Mouse (Mus musculus): ENCODE measurements around the gene Cmss1.

The Cmss1 gene

DNA sequence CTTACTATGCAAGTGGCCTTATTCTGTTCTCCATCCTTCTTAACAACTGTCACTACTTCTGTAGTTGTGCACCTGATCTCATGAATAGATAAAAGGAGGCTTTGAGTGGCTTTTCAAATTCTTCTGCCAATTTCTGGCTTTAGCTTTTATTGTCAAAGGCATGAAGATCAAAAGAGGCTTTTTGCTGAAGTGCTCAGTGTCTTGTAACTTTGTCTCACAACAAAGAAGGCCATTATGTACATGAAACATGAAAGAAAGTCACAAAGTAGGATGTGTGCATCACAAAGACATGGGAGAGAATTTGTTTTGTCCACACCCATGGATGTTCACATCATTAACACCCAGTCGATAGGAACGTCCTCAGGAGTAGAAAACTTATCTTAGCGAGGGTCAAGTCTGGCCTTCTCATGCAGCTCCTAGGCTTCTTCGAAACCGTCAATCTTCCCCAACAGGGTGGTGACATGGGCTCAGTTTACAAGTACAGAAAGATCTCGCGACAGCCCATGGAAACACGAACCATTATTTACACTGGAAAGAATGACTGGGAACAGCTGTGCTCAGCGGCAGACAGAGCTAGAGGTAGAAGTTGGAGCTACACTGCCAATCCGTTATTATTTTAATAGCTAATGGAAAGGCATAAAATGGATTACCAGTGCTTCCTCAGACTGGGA is 133.1 kb downstream of the Cmss1 start:
- DNase-seq (ENCODE audit: low spot score in 2 of 2): no peak

DNA sequence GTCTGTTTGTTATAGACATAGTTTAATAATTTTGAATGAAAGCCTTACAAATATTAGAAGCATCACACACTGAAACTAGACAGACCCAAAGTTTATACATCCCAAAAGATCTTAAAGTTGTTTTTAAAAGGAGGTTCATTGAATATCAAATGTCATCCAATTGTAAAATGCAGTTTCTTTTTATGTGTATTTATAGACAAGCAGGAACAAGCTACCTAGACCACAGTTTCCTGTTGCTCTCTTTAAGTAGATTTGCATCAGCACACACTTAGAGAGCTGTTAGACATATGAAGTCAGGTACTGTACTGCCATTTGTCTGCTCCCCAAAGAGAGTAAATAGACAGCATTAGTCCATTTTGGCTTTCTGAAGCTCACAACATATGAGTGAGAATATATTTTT is 135.6 kb downstream of the Cmss1 start:
- no peak for DNase-seq (ENCODE audit: low spot score in 2 of 2)

DNA sequence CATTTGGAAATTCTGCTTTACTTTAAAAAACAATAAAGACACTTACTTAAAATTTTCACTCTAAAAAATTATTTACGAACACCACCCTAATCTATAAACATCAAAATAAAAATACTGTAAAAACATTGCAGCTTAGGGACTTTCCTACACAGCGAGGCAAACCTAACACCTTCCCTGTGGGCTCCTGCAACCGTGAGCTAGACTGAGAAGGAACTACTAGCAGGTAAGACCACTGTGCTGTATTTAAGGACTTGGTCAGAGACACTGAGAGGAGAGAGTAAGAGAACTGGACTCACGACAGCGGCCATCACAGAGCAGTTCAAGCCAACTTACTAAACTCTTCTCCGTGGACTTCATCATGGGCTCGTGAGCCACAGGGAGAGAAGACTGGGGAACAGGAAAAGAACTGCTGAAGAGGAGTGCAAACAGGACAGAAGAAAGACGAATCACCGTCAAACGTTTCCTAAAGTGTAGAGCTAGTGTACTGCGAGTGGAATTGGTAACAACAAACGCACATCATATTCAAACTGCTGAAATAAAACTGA is 136.3 kb downstream of the Cmss1 start:
- no peak for DNase-seq (ENCODE audit: low spot score in 2 of 2)

DNA sequence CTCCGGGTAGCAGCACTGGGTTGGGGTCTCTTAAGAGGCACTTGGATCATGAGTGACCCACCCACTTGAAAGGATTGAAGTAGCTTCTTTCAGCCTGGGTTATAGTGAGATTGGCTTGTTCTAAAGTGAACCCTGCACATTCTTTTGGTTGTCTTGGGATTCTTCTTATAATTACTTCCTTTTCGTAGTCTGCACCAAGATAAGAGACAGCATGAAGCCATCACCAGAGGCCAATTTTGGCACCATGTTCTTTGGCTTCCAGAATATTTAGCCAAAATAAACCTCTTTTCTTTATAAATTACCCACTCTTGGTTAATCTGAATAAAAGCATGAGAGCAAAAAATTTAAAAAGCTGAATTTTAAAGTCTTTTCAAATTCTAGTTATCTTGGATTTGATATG is 136.8 kb downstream of the Cmss1 start:
- no peak for DNase-seq (ENCODE audit: low spot score in 2 of 2)

DNA sequence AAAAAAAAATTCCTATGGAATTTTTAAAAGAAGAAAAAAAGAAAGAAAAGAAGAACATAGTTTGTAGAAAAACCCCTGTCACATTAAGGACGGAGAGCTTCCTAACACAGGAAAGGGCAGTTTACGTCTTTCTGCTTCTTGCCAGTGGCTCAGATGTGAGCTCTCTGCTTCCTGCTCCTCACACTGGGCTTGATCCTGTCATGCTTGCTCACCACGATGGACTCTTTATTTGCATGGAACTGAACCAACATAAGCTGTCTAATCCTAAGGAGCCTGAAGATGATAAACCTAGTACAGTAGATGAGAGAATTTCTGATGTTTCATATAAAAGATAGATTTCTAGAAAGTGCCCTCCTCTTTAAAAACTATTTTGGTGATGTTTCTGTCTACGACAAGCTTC is 137.4 kb downstream of the Cmss1 start:
- DNase-seq (ENCODE audit: low spot score in 2 of 2): no peak

DNA sequence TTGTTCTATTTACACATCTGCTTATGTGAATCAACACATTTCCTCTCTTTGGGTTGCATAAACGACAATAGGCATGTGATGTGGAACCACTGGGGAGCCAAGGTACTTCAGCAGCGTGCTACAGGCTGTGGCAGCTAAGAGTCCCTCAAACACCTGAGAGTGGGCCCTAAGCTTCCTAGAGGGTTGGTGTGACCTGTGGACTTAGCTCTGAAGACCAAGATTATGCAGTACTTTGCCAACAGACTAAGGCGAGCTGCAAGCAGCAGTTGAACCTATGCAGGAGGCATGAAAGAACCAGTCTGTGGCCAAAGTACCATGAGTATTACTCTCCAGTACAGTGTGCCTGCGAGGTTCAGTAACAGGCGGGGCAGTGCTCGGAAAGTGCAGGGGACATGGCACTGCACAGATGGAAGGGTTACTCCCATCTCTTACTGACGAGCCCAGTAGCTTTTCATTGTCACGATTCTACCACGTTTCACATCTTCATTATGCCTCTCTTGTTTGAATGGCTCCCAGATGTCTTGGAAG is 141.2 kb downstream of the Cmss1 start:
- DNase-seq (ENCODE audit: low spot score in 2 of 2): no peak

DNA sequence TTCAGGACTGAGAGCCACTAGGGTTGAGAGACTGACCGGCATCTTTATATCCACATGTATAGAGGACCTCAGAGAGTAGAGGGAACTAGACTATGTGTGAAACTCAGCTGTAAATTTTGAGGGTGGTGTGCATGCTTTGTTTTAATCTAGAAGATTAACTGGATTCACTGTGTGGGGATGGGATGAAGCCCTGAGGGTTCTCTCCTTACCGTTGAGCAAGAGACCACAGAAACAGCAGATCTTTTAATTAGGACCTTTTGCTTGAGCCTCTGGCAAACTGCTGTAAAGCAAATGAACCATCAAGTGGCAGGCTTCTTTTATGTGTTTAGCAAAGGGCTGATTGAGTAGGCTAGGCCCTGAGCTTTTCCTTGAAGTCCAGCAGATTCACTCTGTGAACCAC is 150.7 kb downstream of the Cmss1 start:
- no peak for DNase-seq (ENCODE audit: low spot score in 2 of 2)

DNA sequence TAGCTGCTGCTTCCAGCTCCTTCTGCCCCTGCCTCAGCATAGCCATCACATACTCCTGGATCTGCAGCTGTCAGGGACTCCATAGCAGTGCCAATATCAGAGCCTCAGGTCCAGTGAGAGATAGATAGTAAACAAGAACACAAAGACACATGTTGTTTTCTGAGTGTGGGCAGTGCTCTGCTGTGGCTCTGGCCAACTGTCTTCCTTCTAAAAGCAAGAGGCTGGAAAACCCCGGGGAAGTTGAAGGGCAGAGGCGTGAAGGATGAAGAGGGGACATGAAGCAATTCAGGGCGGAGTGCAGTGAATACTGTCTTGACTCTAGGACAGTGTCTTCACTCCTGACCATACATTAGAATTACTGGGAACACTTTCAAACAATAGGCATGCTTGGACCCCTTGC is 151.1 kb downstream of the Cmss1 start:
- no peak for DNase-seq (ENCODE audit: low spot score in 2 of 2)

DNA sequence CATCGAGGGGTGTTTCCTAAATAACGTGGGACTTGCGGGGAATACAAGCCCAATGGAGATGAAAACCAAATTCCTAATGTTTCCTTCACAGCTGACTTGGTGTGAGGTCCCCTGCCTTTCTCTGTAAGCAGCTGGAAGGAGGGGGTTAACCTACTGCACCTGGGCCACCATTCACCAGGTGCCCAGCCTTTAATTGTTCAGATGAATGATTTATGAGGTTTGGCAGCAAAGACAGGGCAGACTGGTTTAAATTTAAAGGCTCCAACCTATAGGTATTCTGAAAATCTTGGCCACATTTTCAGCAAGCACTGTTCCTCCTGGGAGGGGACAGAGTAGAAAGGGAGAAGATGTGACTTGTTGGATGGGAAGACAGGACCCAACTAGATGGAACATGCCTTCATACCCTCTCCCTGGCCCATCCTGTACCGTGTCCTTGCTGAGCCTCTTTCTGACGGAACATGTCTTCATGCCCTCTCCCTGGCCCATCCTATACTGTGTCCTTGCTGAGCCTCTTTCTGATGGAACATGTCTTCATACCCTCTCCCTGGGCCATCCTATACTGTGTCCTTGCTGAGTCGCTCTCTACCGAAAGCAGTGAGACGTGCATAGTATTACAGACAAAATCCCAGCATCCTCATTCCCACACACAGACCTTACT is 152.4 kb downstream of the Cmss1 start:
- no peak for DNase-seq (ENCODE audit: low spot score in 2 of 2)

DNA sequence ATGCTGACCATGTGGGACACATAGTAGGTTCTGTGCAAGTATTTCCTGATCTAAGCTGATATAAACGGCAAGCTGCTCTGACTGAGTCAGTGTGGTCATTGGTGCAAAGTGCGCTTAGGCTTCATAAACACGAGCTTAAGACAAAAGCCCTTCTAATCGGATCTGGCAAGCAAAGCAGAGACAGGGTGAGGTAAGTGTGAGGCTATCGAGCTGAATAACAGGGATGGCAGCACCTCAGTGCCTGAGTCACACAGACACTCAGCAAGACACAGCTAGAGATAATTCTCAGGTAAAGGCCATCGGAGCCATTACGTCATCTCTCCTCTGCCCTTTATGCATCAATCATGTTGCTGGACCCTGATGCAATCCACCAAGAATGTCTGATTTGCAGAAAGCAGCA is 153.7 kb downstream of the Cmss1 start:
- DNase-seq (ENCODE audit: low spot score in 2 of 2): no peak

DNA sequence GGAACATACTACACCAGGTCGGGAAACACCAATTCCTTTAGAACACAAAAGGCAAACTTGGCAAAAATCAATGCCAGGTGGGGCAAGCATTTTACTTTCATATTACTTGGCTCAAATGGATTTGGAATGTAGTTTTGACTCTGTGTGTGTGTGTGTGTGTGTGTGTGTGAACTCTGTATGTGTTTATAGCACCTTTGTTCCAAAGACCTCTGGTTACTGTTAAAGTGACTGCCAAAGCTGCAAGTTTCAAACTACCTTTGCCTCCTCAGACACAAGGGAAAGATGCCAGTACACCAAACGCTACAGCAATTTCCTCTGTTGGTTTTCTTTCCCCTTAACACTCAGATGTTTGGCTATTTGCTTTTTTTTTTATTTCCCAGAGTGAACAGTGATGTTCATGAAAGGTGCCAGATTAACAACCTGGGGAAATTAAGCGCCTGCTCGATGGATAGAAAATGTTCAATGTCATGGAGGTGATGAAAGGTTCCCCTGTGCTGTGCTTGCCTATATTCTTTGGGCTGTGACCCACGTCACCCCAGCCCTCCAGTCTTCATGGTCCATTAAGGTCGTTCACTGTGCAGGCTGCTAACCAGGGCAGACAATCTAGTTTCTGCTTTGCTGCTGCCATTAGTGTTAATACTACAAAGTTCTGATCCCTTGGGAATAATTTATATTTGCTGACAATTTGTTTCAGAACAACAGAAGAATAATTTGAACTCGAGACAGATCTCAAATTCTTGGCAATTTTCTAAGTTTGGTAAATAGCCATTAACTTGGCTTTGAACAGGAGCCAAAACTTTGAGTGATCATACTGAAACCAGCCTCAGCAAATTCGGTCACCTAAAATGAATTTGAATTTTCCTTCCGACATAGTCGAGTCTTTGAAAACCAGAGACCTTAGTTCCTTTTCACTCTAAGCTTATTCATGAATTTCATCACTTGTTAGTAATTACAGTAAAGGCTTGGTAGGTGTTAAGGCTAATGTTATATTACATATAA is 161.3 kb downstream of the Cmss1 start:
- DNase-seq (ENCODE audit: low spot score in 2 of 2): no peak

DNA sequence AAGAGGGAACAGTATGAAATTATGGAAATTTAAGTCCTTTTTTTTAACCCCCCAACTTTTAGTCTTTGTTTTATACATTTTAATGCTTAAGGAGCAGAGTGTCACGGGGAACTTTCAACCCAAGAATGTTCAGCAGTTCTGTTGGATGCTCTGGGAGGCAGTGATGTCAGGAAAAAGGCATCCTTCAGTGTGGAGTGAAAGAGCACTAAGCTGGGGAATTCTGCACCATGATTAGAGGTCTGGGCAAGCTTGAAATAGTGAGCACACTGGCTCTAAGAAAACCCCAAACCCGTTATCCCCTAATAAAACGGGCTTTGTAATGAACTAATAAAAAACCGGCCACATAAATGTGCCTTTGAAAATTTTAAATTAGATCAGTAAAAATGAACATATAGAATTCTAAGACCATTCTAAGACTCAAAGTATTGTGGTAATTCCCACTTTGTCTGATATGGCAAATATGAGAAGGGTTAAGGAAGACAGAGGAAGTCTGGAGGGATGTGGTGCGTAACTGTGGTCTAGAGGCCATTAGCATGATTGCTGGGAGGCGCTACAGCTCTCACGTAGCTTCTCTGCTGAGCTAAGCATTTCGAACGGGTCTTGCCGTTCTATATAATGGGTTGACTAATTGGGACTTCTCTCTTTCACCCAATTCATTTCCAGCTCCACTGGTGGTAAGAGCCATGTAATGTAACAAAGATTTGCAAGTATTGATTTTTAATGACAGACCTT is 165.8 kb downstream of the Cmss1 start:
- DNase-seq (ENCODE audit: low spot score in 2 of 2): no peak

DNA sequence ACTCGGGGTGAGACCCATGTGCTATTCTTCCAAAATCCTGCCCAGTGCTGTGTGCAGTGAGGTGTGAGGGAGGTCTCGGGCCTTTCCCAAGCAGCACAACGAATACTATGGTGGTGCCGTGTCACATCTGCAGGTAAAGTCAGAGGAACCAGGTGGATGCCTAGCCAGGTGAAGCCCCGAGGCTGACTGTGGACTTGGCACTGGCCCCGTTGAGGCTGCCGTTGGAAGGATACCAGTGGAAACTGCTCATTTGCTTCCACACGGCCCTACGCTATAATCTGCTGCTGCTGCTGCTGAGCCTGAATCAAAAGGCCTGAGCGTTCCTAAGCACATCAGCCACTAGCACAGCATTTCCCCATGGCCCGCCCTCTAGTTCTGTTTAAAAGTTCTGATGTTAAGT is 167.5 kb downstream of the Cmss1 start:
- no peak for DNase-seq (ENCODE audit: low spot score in 2 of 2)

DNA sequence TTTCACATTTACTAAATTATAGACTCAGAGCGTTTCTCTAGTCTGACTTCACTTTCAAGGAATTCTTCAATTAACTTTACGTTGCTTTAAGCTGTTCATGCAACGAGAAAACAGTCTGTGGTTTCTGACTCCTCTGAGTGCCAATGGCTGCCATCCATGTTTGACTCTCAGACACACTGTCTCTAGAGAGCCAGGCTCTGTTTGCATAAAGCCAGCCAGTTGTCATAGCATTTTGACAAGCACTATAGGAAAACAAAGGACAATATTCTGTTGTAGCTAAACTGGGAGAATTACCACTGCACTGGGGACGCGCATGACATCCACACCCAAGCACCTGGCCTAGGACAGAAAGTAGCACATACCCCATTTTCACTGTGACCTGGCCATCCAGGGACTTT is 168.4 kb downstream of the Cmss1 start:
- no peak for DNase-seq (ENCODE audit: low spot score in 2 of 2)

DNA sequence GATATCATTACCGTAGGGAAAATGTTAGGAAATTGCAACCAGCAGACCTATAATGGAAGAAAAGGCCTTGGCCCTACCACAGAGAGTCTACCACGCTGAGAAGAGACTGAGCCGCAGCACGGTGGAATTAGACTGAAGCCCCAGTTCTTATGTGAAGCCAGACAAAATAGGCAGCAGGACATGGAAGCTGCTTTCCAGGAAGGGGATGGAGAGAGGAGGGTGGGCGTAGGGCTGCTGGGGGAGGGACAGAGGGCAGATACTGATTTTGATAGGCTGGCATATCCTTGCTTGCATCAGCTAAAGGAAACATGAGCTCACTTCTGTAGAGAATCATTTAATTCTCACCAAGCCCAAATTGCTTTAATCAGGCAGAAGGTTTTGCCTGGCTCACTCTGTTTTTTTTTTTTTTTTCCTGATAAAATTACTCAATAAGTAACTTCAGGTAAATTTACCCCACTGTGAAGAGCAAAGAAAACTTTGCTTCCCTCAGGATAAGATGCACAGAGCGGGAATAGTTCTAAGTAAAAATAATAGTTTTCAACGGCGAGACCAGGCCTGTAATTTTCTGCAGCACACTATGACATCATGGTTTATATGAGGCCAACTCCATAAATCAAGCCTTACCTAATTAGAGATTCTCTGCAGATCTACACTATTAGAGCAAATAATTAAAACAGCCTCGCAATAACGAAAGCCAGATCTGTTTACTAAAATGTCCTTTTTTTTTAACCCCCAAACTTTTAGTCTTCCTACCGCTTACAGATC is 169.0 kb downstream of the Cmss1 start:
- no peak for DNase-seq (ENCODE audit: low spot score in 2 of 2)

DNA sequence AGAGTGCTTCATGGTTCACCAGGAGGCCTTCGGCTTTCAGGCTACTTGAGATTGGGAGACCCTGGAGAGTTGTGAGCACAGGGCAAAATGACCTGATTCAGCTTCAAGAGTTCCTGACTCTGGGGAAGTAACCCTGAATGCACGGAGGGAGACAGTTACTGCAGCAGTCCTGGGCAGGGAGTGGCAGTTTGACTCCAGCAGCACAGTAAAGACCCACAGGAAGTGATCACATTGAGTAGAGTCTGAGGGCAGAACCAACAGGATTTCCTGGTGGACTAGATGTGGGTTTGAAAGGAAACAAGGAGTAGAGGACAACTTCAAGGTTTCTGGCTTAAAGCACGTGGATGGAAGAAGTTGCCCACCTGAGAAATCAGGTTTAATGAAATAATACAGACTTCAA is 172.0 kb downstream of the Cmss1 start:
- no peak for DNase-seq (ENCODE audit: low spot score in 2 of 2)

DNA sequence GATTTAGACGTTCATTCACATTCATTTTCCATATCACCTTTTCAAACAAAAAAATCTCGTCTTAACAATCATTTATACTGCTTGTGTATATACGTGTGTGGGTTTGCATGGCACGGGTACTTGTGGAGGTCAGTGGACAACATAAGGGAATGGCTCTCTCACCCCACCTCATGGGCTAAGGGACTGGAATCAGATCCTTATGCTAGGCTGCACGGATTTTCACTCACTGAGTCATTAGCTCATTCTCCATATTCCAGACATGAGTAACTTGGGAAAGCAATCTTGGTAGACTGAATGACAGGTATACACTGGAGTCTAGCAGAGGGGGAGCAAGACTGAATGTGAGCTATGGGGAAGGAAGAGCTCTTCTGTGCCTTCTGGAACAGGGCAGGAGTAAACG is 173.0 kb downstream of the Cmss1 start:
- no peak for DNase-seq (ENCODE audit: low spot score in 2 of 2)

DNA sequence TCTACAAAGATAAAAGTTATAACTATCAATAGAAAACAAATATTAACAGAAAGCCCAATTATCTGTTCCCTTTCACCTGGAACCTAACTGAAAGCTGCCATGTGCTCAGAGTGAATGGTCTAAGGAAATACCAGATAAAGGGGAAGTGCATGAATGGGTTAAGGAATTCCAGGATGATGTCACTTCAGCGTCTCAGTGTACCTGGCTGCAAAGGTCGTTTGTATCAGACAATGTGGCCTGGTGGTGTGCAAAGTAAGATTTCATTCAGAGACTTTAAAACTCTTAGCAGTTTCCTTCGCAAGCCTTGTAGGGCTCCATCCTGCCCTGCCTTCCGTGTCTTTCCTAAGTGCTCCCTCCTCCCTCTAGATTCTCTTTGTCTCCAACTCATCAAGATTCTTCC is 173.5 kb downstream of the Cmss1 start:
- DNase-seq (ENCODE audit: low spot score in 2 of 2): no peak

DNA sequence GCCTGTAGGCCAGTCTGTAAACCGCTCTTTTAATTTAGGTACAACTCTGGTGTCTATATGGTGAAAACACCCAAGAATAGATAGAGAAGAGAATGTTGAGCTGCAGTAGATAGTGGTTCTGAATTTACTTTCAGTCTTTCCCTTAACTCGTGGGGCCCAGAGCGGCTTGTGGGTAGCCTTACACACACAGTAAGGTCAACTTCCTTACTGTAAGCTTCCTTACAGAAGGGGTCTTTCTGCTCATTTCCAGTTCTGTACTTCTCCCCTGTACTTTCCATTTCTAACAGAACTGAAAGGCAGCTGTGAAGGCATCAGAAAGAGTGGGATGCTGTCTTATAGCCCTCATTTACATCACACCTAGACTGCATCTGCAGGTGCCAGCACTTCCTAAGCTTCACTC is 175.4 kb downstream of the Cmss1 start:
- no peak for DNase-seq (ENCODE audit: low spot score in 2 of 2)

DNA sequence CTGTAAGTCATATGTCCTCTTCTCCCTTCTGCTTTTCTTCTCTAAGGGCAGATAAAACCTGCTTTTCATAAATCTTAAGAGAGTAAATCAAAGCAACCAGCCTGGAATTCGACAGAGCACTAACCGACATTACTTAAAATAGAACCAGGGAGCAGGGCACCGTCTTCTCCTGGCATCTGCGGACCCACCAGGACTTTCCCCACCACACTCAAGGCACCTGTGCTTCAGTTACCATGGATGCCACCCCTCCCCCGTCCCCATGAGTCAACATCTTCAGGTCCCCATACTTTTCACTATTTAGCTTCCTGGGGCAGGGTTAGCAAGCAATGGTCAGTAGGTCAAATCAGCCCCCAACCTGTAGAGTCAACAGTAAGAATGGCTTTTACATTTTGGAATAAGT is 177.7 kb downstream of the Cmss1 start:
- no peak for DNase-seq (ENCODE audit: low spot score in 2 of 2)

Data from frontal cortex, postnatal 36 days (tissue).